Mouse (Mus musculus): ENCODE data around the gene Nop53.

The Nop53 gene

DNA sequence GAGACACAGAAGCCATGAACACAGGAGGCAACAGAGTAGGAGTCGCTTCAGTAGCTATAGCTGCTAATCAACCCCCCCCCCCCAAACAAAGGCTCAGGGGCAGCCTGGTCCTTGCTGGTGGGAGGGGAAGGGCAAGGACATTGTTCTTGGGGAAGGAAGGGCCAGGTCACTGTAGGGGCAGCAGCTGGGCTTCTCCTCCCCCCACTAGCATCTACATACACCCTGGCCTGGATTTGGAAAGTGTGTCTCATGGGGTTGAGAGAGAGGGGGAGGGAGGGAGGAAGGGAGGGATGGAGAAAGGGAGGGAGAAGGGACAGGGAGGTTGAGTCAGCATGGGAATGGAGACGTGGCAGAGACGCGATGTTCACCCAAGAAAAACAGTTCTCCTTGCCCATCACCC, 14.8 kb upstream of the Nop53 start:
- DNase-seq (ENCODE audit: extremely low spot score, low spot score), result no peak

- no peak for DNase-seq (ENCODE audit: extremely low spot score, low spot score)
Measured at GRCm38 (mm10) chr7:15956143-15956542, 10.3 kb upstream of the Nop53 start.

DNA sequence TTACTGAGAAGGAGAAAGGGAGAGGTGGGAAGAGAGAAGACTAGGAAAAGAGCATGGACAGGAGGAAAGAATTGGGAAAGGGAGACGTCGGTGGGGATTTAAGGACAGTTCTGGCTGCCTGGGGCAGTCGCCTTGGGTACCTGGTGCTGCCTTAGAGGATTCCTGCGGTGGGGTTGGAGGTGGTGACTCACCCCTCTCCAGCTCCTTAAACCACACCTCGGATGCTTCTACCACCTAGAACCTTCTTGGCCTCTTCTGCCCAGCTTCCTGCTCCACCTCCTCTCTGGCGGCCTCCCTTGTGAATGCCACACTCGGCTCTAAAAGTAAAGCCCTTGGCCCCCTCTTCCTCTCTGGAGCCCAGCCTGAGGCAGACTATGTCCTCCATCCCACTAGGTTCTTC, 9.6 kb upstream of the Nop53 start:
- no peak for DNase-seq (ENCODE audit: extremely low spot score, low spot score)

DNA sequence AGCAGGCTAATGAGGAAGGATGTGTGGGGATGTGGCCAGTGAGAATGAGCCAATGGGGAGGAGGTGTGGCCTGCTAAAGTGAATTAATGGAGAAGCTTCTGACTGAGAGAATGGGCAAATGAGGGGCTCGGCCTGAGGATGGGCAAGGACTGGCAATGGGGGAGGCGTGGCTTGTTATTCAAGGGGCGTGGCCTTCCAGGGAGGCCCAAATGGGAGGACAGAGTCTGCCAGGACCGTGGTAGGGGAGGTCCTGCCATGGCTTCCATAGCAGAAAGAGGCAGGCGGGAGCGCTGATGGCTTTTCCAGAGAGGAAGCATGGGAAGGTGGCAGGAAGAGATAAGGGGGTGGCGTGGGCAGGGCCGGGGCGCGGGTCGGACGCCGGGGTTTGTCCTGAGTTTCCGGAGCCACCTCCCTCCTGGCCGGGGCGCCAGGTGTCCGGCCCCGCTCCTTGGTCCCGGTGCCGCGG, 9.1 kb upstream of the Nop53 start:
- peak; percentile 44 for DNase-seq (ENCODE audit: extremely low spot score, low spot score)

GRCm38 (mm10) chr7:15954436-15954835, 8.6 kb upstream of the Nop53 start:
- no peak for DNase-seq (ENCODE audit: extremely low spot score, low spot score)

DNA sequence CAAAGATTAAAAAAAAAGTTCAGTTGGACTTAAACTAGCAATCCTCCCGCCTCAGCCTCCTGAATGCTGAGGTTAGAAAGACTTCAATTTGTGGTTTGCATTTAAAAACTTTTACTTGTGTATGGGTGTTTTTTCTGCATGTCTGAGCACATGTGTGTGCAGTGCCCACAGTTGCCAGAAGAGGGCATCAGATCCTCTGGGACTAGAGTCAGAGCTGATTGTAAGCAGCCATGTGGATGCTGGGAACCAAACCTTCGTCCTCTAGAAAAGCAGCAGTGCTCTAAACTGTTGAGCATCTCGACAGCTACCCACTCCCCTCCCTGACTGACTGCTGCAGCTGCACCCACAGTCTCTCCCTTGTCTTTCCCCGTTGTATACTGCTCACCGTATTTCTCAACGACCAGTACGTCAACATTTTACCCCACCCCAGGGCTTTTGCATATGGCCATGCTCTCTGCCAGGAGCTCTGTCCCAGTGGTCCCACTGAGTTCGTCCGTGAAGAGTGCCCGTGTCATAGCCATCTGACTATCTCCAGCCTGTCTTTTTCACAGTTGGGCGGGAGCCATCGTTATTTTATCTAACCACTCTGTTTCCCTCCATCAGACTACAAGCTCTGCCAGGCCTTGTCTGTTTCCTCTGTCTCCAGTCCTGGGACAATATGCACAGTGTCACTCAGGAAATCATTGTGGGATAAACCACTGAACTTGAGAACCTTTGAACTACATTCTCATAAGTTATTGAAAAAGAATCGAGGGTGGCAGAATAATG, 7.6 kb upstream of the Nop53 start:
- DNase-seq (ENCODE audit: extremely low spot score, low spot score), result no peak

DNA sequence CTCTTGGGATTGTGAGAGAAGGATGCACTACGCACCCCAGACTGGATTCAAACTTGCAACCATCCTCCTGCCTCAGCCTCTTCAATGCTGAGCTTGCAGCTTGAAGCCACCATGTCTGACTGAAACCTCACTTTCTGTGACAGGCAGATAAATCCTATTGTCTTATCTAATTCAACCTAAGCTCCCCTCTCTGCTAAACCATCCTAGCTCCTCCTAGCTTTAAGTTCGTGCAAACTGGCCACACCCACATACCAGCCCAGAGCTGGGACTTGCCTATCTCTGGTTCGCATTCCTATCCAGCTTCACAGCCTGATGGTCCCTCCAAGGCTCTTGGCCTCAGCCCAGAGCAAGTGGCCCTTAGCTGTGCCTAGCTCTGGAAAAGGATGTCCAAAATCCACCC, 6.5 kb upstream of the Nop53 start:
- DNase-seq (ENCODE audit: extremely low spot score, low spot score), result no peak

- no peak for DNase-seq (ENCODE audit: extremely low spot score, low spot score)
Measured at GRCm38 (mm10) chr7:15950008-15950407, 4.1 kb upstream of the Nop53 start.

DNA sequence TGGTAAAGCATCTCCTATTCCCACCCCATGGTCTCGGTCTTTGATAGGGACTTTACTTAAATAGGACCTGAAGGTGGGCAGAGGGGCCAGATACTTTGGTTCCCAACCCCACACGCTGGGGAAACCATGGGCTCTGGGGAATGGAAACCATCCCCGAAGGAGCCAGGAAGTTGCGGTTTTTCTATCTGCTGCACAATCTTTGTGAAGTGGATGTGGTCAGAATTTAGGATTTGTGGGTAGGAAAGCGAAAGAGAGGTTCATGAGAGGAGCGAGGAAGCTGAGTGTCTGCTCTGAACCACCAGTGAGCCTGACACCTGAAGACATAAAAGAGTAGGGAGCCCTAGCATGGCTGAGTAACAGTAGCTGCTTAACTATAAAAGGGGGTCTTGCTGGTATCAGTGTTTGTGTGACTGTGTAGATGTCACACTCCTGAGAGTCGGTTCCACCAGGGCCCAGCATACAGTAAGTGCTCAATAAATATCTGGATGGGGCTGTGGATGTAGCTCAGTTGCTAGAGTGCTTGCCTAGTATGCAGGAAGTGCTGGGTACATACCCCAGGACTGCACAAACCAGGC, 3.4 kb upstream of the Nop53 start:
- no peak for DNase-seq (ENCODE audit: extremely low spot score, low spot score)

- DNase-seq (ENCODE audit: extremely low spot score, low spot score), result peak; percentile 81
Measured at GRCm38 (mm10) chr7:15948381-15948941, 2.6 kb upstream of the Nop53 start.

DNA sequence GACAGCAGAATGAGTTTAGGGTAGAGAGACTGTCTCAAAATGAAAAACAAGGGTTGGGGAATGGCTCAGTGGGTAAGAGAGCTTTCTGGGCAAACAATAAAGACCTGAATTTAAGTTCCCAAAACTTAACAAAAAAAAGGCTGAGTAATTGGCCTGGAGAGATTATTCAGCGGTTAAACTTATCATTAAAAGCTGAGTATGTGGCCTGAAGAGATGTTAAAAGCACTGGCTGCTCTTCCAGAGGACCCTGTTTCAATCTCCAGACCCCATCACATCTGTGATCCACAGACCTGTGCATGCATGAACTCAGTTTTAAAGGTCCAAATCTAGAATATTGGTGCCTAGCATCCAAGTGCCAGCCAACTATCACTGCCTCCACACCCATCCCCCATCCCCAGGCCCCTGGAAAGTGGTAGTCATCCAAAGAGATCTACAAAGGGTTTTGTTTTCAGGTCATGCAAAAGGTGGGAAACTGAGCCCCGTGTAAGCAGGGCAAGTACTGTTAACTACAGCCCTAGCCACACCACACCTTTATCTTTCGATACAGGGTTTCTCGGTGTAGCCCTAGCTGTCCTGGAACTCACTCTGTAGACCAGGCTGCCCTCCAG, 1.9 kb upstream of the Nop53 start:
- no peak for DNase-seq (ENCODE audit: extremely low spot score, low spot score)

DNA sequence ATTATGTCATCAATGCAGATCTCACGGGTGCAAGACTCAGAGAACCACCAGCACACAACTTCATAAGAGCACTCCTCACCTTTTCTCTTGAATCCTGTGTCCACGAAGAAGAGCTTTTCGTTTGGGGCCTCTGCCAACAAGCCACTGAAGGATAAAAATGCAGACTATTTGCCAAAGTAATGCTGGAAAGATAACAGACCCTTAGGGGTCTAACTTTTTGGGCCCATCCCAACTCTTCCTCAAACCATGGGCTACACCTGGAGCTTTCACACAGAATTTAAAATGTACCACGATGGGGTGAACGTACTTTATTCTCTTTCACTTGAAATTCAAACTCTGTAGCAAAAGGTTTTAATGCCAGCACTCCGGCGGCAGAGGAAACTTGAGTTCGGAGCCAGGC, 663 bp downstream of the Nop53 start:
- no peak for DNase-seq (ENCODE audit: extremely low spot score, low spot score)

GRCm38 (mm10) chr7:15944311-15944710, 1.6 kb downstream of the Nop53 start:
- DNase-seq (ENCODE audit: extremely low spot score, low spot score), result no peak

GRCm38 (mm10) chr7:15938621-15939020, 7.3 kb downstream of the Nop53 start:
- DNase-seq (ENCODE audit: extremely low spot score, low spot score), result no peak

DNA sequence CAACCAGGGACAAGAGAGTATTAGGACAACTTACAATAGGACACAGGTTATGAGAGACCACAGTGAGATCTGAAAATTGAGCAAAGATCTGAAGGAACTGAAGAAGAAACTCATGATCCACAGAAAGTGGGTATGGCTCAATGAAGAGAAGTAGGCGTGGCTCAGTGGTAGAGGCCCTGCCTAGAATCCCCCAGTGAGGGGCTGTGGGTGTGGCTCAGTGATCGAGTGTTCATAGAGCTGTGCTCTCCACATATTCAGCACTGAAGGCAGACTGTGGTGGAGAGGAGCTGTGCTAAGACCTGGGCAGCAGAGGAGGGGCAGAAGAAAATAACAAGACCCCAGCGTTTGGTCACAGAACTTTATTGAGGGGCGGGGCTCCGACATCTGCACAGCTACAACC, 8.4 kb downstream of the Nop53 start:
- no peak for DNase-seq (ENCODE audit: extremely low spot score, low spot score)

- DNase-seq (ENCODE audit: extremely low spot score, low spot score), result no peak
Measured at GRCm38 (mm10) chr7:15933437-15934359, 12.2 kb downstream of the Nop53 start.

GRCm38 (mm10) chr7:15931635-15932034, 14.2 kb downstream of the Nop53 start:
- no peak for DNase-seq (ENCODE audit: extremely low spot score, low spot score)

DNA sequence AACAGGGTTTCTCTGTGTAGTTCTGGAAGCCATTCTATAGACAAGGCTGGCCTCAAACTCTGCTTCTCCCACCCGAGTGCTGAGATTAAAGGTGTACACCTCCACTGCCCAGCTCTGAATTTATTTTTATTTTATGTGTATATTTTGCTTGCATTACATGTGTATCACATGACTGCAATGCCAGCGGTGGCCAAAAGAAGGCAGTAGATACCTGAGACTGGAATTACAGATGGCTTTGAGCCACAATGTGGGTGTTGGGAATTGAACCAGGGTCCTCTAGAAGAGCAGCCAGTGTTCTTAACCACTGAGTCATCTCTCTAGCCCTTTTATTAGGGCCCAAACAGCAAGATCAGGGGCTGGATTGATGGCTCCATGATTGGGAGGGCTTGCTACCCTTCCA, 15.3 kb downstream of the Nop53 start:
- no peak for DNase-seq (ENCODE audit: extremely low spot score, low spot score)

- DNase-seq (ENCODE audit: extremely low spot score, low spot score), result peak; percentile 32
Measured at GRCm38 (mm10) chr7:15929910-15930309, 16.0 kb downstream of the Nop53 start.

DNA sequence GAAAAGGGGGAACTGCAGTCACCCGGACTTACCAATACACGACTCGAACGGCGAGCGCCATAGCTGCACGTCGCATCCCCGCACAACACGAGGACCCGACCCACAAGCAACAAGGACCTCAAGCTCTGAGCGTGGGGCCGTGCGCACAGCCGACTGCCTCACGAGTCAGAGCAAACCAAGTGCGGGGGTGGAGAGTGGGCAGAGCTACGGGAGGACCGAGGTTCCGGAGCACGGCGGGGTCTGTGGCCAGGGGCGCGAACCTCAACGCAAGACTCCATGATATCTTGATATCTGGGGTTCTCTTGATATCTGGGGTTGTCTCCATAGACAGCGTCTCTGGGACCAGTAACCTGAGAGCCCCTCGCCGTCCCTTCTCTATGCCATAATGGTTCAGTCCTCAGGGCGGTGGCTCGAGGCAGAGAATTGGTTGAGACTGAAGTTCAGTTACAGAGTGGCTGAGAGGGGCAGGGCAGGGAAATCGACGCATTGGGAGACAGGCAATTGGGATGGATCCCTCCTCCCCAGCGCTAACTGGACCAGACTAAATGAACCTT, 23.6 kb downstream of the Nop53 start, which contains the start of gene Selenow:
Gene Selenow (minus strand): TSS at position 183 of the 554 bp plus-strand sequence.
- DNase-seq (ENCODE audit: extremely low spot score, low spot score), result peak; percentile 95

- no peak for DNase-seq (ENCODE audit: extremely low spot score, low spot score)
Measured at GRCm38 (mm10) chr7:15921796-15922195, 24.1 kb downstream of the Nop53 start.
